Mouse (Mus musculus) urinary bladder, adult 2 months (tissue): ENCODE data around the gene Serpina1e. TPM values are rescaled to one million over a fixed set of nuclear protein-coding genes. Genes with fewer than 3 reads are reported as not detected.
A peak's percentile ranks its signal among the peaks of the same experiment; 100 is the strongest.

ENCODE experiments used
- DNase-seq: peaks from one replicate; pipeline ENCODE4 v3.0.0; 2022; ENCODE audit warnings: low spot score
- polyA plus RNA-seq: library from polyadenylated mRNA; depleted of rRNA; stranded (reverse); fragments of >200 nt; gene quantifications from 2 replicates; pipeline ENCODE4 v1.2.3, GENCODE M21; 2012; rRNA removed

The Serpina1e gene
- polyA plus RNA-seq: 0.06 and 0.43 TPM in 2 replicates

- no peak for DNase-seq
These were observed at the start of gene Serpina1e for GRCm38 (mm10) chr12:103958798-103959197. Gene Serpina1e, minus strand, starts transcription at chr12:103958975.

GRCm38 (mm10) chr12:104004689-104005088 is 45.9 kb upstream of the Serpina1e start:
- no peak for DNase-seq

GRCm38 (mm10) chr12:104003238-104003612 is 44.5 kb upstream of the Serpina1e start:
- DNase-seq: no peak

GRCm38 (mm10) chr12:104002569-104003237 is 43.9 kb upstream of the Serpina1e start:
- peak; percentile 36 for DNase-seq

- DNase-seq: no peak
These were observed 41.8 kb upstream of the Serpina1e start for GRCm38 (mm10) chr12:104000594-104000993.

- no peak for DNase-seq
These were observed 40.8 kb upstream of the Serpina1e start for GRCm38 (mm10) chr12:103999611-104000010.

- no peak for DNase-seq
These were observed 37.7 kb upstream of the Serpina1e start for GRCm38 (mm10) chr12:103996513-103996912.

- peak; percentile 35 for DNase-seq
These were observed 36.7 kb upstream of the Serpina1e start for GRCm38 (mm10) chr12:103995292-103996072.

- no peak for DNase-seq
These were observed 34.2 kb upstream of the Serpina1e start for GRCm38 (mm10) chr12:103992945-103993344.

- no peak for DNase-seq
These were observed 31.1 kb upstream of the Serpina1e start, which contains the start of gene Serpina11 for GRCm38 (mm10) chr12:103989857-103990256. Gene Serpina11, minus strand, starts transcription at chr12:103989957.

- no peak for DNase-seq
These were observed 30.7 kb upstream of the Serpina1e start for GRCm38 (mm10) chr12:103989514-103989767.

GRCm38 (mm10) chr12:103988754-103989513 is 30.2 kb upstream of the Serpina1e start:
- no peak for DNase-seq

- DNase-seq: no peak
These were observed 27.1 kb upstream of the Serpina1e start for GRCm38 (mm10) chr12:103985868-103986267.

GRCm38 (mm10) chr12:103984935-103985334 is 26.2 kb upstream of the Serpina1e start:
- no peak for DNase-seq

GRCm38 (mm10) chr12:103981646-103982360 is 23.0 kb upstream of the Serpina1e start:
- no peak for DNase-seq

GRCm38 (mm10) chr12:103978294-103978693 is 19.5 kb upstream of the Serpina1e start:
- no peak for DNase-seq

GRCm38 (mm10) chr12:103977846-103978245 is 19.1 kb upstream of the Serpina1e start:
- peak; percentile 31 for DNase-seq

- no peak for DNase-seq
These were observed 18.3 kb upstream of the Serpina1e start for GRCm38 (mm10) chr12:103977060-103977459.

- DNase-seq: no peak
These were observed 12.3 kb upstream of the Serpina1e start for GRCm38 (mm10) chr12:103971080-103971479.

GRCm38 (mm10) chr12:103969577-103970116 is 10.9 kb upstream of the Serpina1e start:
- DNase-seq: no peak

GRCm38 (mm10) chr12:103966761-103967160 is 8.0 kb upstream of the Serpina1e start:
- no peak for DNase-seq

- DNase-seq: no peak
These were observed 4.5 kb upstream of the Serpina1e start for GRCm38 (mm10) chr12:103963288-103963687.
